15 mouse cellular contexts compared by ENCODE assay signal in the genomic region with DNA sequence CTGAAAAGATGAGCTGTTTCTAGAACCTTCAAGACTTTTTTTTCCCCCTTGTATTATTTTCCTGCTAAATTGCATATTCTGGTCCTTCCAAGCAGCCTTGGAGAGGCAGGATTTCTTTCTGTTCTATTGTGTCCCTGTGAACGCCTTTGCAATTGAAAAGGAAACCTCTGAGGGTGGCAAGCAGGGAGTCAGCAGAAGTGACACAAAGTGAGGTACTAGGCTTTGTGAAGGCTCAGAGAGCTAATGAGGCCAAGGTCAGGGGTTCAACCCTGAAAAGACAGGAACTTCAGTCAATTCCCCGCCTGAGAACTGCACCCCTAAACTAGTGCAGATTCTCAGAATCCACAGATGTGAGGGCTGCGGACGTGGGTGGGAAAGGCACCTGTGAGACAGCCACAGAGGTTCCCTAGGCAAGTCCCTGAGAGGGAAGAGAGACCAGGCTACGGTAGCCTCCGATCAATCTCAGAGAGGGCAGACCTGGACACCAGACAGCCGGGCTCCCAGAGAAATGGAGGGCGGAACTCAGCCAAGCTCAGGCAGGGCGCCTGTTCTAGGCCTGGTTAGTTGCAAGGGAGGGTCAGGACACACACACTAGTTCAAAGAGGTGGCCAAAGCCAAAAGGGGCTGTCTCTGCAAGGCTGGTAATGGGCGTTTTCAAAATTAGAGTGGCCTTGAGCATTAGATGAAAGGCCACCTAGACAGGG. TPM values are rescaled to one million over a fixed set of nuclear protein-coding genes. Genes with fewer than 3 reads are reported as not detected.
DNase-seq lines count a peak whose midpoint lies in the region; ATAC-seq and TF ChIP-seq lines count a peak whose summit lies in the region.
"Had no signal": no experiment of that assay in that cellular context is flagged by ENCODE, and none has a peak within 500 bp of the region (broad histone marks: within the 10 kb centered on the region; RNA-seq: fewer than 3 reads in every experiment).

No protein-coding gene starts in this region.

- intact Hi-C loops in heart, postnatal 14 days (cut with DNase I): no loop called here

- peaks cover 65% of the 10 kb centered on the region for H3K4me1 ChIP-seq in heart, embryonic 11.5 days (ENCODE audit: control insufficient read depth, insufficient read depth, low read length)
- peaks cover 8% of the 10 kb centered on the region for H3K4me1 ChIP-seq in ES-Bruce4 (ENCODE audit: control insufficient read depth, insufficient read depth, low read length)
- peaks cover 95% of the 10 kb centered on the region for H3K4me1 ChIP-seq in heart, embryonic 13.5 days

- H3K4me3 ChIP-seq in heart, embryonic 11.5 days (ENCODE audit: low read depth, low read length): no peak overlapping the region
- H3K4me3 ChIP-seq in ES-Bruce4 (ENCODE audit: low read depth, low read length): peak overlapping the region; percentile 4
- H3K4me3 ChIP-seq in heart, embryonic 13.5 days: no peak overlapping the region
- H3K4me3 ChIP-seq: erythroblast, embryonic 14.5 days; left cerebral cortex, adult 2 months; liver, embryonic 12.5 days had no signal

- no peak for TF ChIP-seq CTCF in ES-Bruce4 (IDR thresholded peaks at IDR 0.05; ENCODE audit: low read depth, low read length)

- no peak for ATAC-seq in heart, embryonic 11.5 days (replicated peaks; ENCODE audit: insufficient number of reproducible peaks, low FRiP score, low TSS enrichment)
- no peak for ATAC-seq in heart, embryonic 13.5 days (ENCODE audit: extremely low read depth, insufficient number of reproducible peaks, low FRiP score, low TSS enrichment)
- no peak for ATAC-seq in granulocyte monocyte progenitor cell, adult 5-6 weeks (replicated peaks; ENCODE audit: poor library complexity, severe bottlenecking)
- ATAC-seq: intestine, embryonic 16.5 days; liver, embryonic 12.5 days had no signal

- H3K27me3 ChIP-seq in heart, embryonic 11.5 days (ENCODE audit: control insufficient read depth, insufficient read depth, low read length): no peaks in the 10 kb centered on the region
- H3K27me3 ChIP-seq in ES-Bruce4 (ENCODE audit: control insufficient read depth, insufficient read depth, low read length, poor library complexity, severe bottlenecking): no peaks in the 10 kb centered on the region
- H3K27me3 ChIP-seq in heart, embryonic 13.5 days (replicated peaks): no peaks in the 10 kb centered on the region
- H3K27me3 ChIP-seq: liver, embryonic 12.5 days had no signal

- no peaks in the 10 kb centered on the region for H3K36me3 ChIP-seq in heart, embryonic 11.5 days (ENCODE audit: control insufficient read depth, insufficient read depth, low read length)
- H3K36me3 ChIP-seq in ES-Bruce4 (ENCODE audit: control insufficient read depth, insufficient read depth, low read length, poor library complexity, severe bottlenecking): no peaks in the 10 kb centered on the region
- peaks cover 12% of the 10 kb centered on the region for H3K36me3 ChIP-seq in heart, embryonic 13.5 days

- 64% methylated on average over 10 of the region's 10 CpGs for WGBS in heart, embryonic 11.5 days (ENCODE audit: insufficient replicate concordance)
- WGBS in heart, embryonic 13.5 days: 62% methylated on average over 10 of the region's 10 CpGs

- DNase-seq in adrenal gland, adult 2 months: peak; percentile 61
- DNase-seq in adrenal gland, adult 8-10 months: no peak
- DNase-seq in heart, postnatal 14 days: no peak
- no peak for DNase-seq in left cerebral cortex, adult 9 months (ENCODE audit: low spot score in 2 of 2)
- DNase-seq: cerebellum, adult 11 months; kidney, postnatal 36 days; lung, postnatal 10 days had no signal

- no peak overlapping the region for H3K4me2 ChIP-seq in heart, embryonic 11.5 days
- 0 out of 2 replicates have a peak overlapping the region, but pooled peaks have one; percentile 13 for H3K4me2 ChIP-seq in heart, embryonic 13.5 days
- H3K4me2 ChIP-seq: liver, embryonic 12.5 days had no signal

- peak; percentile 77 for TF ChIP-seq EP300 in ES-Bruce4 (IDR thresholded peaks at IDR 0.05; ENCODE audit: insufficient read depth, low read depth, low read length)

- TF ChIP-seq POLR2A in ES-Bruce4 (IDR thresholded peaks at IDR 0.05; ENCODE audit: insufficient read depth, low read length): no peak

- no peaks in the 10 kb centered on the region for H3K9me3 ChIP-seq in heart, embryonic 11.5 days (replicated peaks; ENCODE audit: control insufficient read depth, low read length)
- H3K9me3 ChIP-seq in ES-Bruce4 (replicated peaks; ENCODE audit: control insufficient read depth, insufficient read depth, low read length, poor library complexity, severe bottlenecking): no peaks in the 10 kb centered on the region
- H3K9me3 ChIP-seq in heart, embryonic 13.5 days: no peaks in the 10 kb centered on the region
- H3K9me3 ChIP-seq: liver, embryonic 12.5 days had no signal

- 0 out of 2 replicates have a peak overlapping the region, but pooled peaks have one; percentile 15 for H3K27ac ChIP-seq in heart, embryonic 11.5 days (ENCODE audit: low read depth, low read length)
- peak overlapping the region; percentile 92 for H3K27ac ChIP-seq in ES-Bruce4 (ENCODE audit: insufficient read depth, low read length)
- peak overlapping the region; percentile 70 for H3K27ac ChIP-seq in heart, embryonic 13.5 days (replicated peaks)
- H3K27ac ChIP-seq: left cerebral cortex, adult 2 months; liver, embryonic 12.5 days had no signal

- H3K9ac ChIP-seq in heart, embryonic 11.5 days (ENCODE audit: low read depth, low read length): peak overlapping the region; percentile 12; the same call in 1 of the 2 replicates
- no peak overlapping the region for H3K9ac ChIP-seq in ES-Bruce4 (ENCODE audit: low read depth, poor library complexity, severe bottlenecking)
- H3K9ac ChIP-seq in heart, embryonic 13.5 days: peak overlapping the region; percentile 64
- H3K9ac ChIP-seq: liver, embryonic 12.5 days had no signal

RNA-seq across cellular contexts. Expression of a gene that starts 5.6 kb away (rescaled TPM):
- 10 to 100 TPM; 76.9 to 85.2 TPM for total RNA-seq in adrenal gland, adult 2 months (2021)
- polyA plus RNA-seq in adrenal gland, adult 2 months (2012; rRNA removed): 60.6 and 72.5 TPM in 2 replicates
- 10 to 100 TPM; 82.4 to 88.4 (median 85.1) TPM for total RNA-seq in adrenal gland, adult 8-10 months (2022)
- polyA plus RNA-seq in heart, embryonic 11.5 days (2014; fragmentation: Nextera tagmentation; extraction: Ambion mirVana): 150 and 161 TPM in 2 replicates
- 100 to 1,000 TPM; 122 to 138 TPM for total RNA-seq in heart, postnatal 14 days (2021)
- polyA plus RNA-seq in ES-Bruce4 (2011; ENCODE audit: insufficient read depth, insufficient read length, low read depth, missing spikeins): 31.5 and 34.8 TPM in 2 replicates
- polyA plus RNA-seq in heart, embryonic 13.5 days (2015; fragmentation: Nextera tagmentation; extraction: Ambion mirVana): 187 and 209 TPM in 2 replicates
- 72.5 and 97.7 TPM in 2 replicates for total RNA-seq in granulocyte monocyte progenitor cell, adult 5-6 weeks (2014; fragmentation: Nextera tagmentation)
- total RNA-seq in granulocyte monocyte progenitor cell, adult 5-6 weeks (2017): 97.8 and 98.0 TPM in 2 replicates

Comparison
In these comparisons a context has a peak if more than half of its experiments do, and no peak if none do; other contexts are left out.
1. H3K27ac ChIP-seq: peak in every context shown above with its lines; median percentile 92 in ES-Bruce4; 70 in heart, embryonic 13.5 days; 15 in heart, embryonic 11.5 days.